Mouse (Mus musculus): ENCODE measurements around the gene Snx20. TPM values are rescaled to one million over a fixed set of nuclear protein-coding genes. Genes with fewer than 3 reads are reported as not detected.

The Snx20 gene
- total RNA-seq, 1 experiment: 1.4 TPM

DNA sequence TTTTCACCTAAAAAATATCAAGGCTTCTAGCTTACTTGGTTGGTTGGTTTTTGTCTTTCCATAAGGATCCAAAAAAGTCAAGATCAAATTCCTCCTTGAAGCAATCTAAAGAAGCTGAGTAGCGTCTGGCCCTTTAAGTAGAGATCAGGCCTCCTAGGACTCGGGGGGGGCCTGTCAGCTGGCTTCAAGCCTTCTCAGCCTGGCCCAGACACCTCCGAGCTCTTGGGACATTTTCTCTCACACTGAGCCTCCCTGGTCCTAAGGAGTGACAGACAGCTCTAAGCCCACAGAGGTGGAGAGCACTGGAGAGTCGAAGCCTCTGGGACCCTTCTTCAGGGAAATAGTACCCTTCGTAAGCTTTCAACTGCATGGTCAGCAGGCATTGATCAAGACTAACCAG is 37.4 kb downstream of the Snx20 start:
- Histone ChIP-seq H3K4me1 (ENCODE audit: control insufficient read depth in 2 of 2, insufficient read depth in 2 of 2, low read length in 2 of 2, poor library complexity in 1 of 2) (no peaks in the 10 kb centered on the region), H3K9ac (ENCODE audit: insufficient read depth, low read depth, low read length, poor library complexity, severe bottlenecking) (no peak overlapping the region), H3K9me3 (ENCODE audit: control insufficient read depth, insufficient read depth, low read depth, low read length) (no peaks in the 10 kb centered on the region), H3K4me3 (ENCODE audit: insufficient read depth in 1 of 2, low read depth in 1 of 2, low read length in 2 of 2, poor library complexity in 1 of 2, severe bottlenecking in 1 of 2) (no peak overlapping the region), H3K27ac (ENCODE audit: insufficient read depth, low read depth, low read length, poor library complexity, severe bottlenecking) (no peak overlapping the region), H3K36me3 (ENCODE audit: control insufficient read depth, insufficient read depth, low read length, poor library complexity, severe bottlenecking) (no peaks in the 10 kb centered on the region)
- in situ Hi-C loops (cut with MboI; ENCODE audit: low sequenced_read_pairs in 2 of 2, unreplicated experiment in 2 of 2): no loop called here
- no peak for DNase-seq (ENCODE audit: low read depth, low spot score)
- TF ChIP-seq ZNF384 (IDR thresholded peaks at IDR 0.05; ENCODE audit: low read depth, low read length) (no peak), HCFC1 (IDR thresholded peaks at IDR 0.05; ENCODE audit: borderline replicate concordance, insufficient read depth, low read length) (no peak), MAFK (IDR thresholded peaks at IDR 0.05; ENCODE audit: insufficient read depth, low read depth, low read length) (no peak), ZC3H11A (IDR thresholded peaks at IDR 0.05; ENCODE audit: borderline replicate concordance, low read depth, low read length) (no peak), CHD2 (IDR thresholded peaks at IDR 0.05; ENCODE audit: low read depth, low read length) (no peak)

DNA sequence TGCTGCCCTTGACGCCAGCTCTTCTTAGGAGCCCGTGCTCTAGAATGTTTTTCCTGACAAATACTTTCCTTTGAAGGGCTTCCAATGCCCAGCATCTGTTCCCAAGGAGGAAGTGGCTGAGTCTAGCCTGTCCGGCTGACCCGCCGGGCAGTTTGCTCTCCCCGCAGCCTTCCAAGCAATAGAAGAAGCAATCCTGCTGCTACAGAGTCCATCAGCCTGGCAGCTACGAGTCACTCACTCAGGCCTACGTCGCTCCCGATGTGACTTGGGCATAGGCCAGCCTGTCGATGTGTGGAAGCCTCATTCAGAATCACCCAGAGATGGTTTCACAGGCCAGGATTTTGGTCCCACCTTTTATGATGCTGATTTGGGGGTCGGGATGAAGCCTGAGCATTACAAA is 39.9 kb downstream of the Snx20 start:
- no peak for DNase-seq (ENCODE audit: low read depth, low spot score)
- Histone ChIP-seq H3K4me3 (ENCODE audit: insufficient read depth in 1 of 2, low read depth in 1 of 2, low read length in 2 of 2, poor library complexity in 1 of 2, severe bottlenecking in 1 of 2) (no peak overlapping the region), H3K9ac (ENCODE audit: insufficient read depth, low read depth, low read length, poor library complexity, severe bottlenecking) (no peak overlapping the region), H3K9me3 (ENCODE audit: control insufficient read depth, insufficient read depth, low read depth, low read length) (no peaks in the 10 kb centered on the region), H3K27ac (ENCODE audit: insufficient read depth, low read depth, low read length, poor library complexity, severe bottlenecking) (no peak overlapping the region), H3K4me1 (ENCODE audit: control insufficient read depth in 2 of 2, insufficient read depth in 2 of 2, low read length in 2 of 2, poor library complexity in 1 of 2) (no peaks in the 10 kb centered on the region), H3K36me3 (ENCODE audit: control insufficient read depth, insufficient read depth, low read length, poor library complexity, severe bottlenecking) (no peaks in the 10 kb centered on the region)
- in situ Hi-C loops (cut with MboI; ENCODE audit: low sequenced_read_pairs in 2 of 2, unreplicated experiment in 2 of 2): no loop called here
- TF ChIP-seq ZC3H11A (IDR thresholded peaks at IDR 0.05; ENCODE audit: borderline replicate concordance, low read depth, low read length): no peak
- TF ChIP-seq ZNF384 (IDR thresholded peaks at IDR 0.05; ENCODE audit: low read depth, low read length): no peak
- no peak for TF ChIP-seq HCFC1 (IDR thresholded peaks at IDR 0.05; ENCODE audit: borderline replicate concordance, insufficient read depth, low read length)
- no peak for TF ChIP-seq MAFK (IDR thresholded peaks at IDR 0.05; ENCODE audit: insufficient read depth, low read depth, low read length)
- TF ChIP-seq CHD2 (IDR thresholded peaks at IDR 0.05; ENCODE audit: low read depth, low read length): no peak

DNA sequence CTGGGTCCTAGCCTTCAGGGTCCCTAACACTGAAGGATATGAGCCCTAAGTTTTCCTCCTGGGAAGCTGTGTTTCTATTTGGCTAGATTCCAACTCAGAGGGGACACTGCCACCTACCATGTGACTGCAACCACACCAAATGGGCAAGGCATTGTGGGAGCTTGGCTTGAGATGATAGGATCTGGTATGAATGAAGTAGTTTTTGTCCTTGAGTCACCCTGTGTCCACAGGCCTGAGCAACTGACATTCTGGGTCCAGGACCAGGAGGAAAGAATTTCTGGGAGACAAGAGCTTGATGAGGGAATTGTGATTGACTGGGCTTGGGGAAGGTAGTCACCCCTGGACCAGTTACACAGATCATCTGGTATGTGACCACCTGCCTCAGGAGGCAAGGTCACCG is 42.0 kb downstream of the Snx20 start:
- Histone ChIP-seq H3K4me1 (ENCODE audit: control insufficient read depth in 2 of 2, insufficient read depth in 2 of 2, low read length in 2 of 2, poor library complexity in 1 of 2) (no peaks in the 10 kb centered on the region), H3K27ac (ENCODE audit: insufficient read depth, low read depth, low read length, poor library complexity, severe bottlenecking) (no peak overlapping the region), H3K36me3 (ENCODE audit: control insufficient read depth, insufficient read depth, low read length, poor library complexity, severe bottlenecking) (no peaks in the 10 kb centered on the region), H3K9ac (ENCODE audit: insufficient read depth, low read depth, low read length, poor library complexity, severe bottlenecking) (no peak overlapping the region), H3K9me3 (ENCODE audit: control insufficient read depth, insufficient read depth, low read depth, low read length) (no peaks in the 10 kb centered on the region), H3K4me3 (ENCODE audit: insufficient read depth in 1 of 2, low read depth in 1 of 2, low read length in 2 of 2, poor library complexity in 1 of 2, severe bottlenecking in 1 of 2) (no peak overlapping the region)
- in situ Hi-C loops (cut with MboI; ENCODE audit: low sequenced_read_pairs in 2 of 2, unreplicated experiment in 2 of 2): no loop called here
- TF ChIP-seq CHD2 (IDR thresholded peaks at IDR 0.05; ENCODE audit: low read depth, low read length): no peak
- TF ChIP-seq ZC3H11A (IDR thresholded peaks at IDR 0.05; ENCODE audit: borderline replicate concordance, low read depth, low read length): no peak
- TF ChIP-seq ZNF384 (IDR thresholded peaks at IDR 0.05; ENCODE audit: low read depth, low read length): no peak
- no peak for TF ChIP-seq HCFC1 (IDR thresholded peaks at IDR 0.05; ENCODE audit: borderline replicate concordance, insufficient read depth, low read length)
- TF ChIP-seq MAFK (IDR thresholded peaks at IDR 0.05; ENCODE audit: insufficient read depth, low read depth, low read length): no peak
- no peak for DNase-seq (ENCODE audit: low read depth, low spot score)

DNA sequence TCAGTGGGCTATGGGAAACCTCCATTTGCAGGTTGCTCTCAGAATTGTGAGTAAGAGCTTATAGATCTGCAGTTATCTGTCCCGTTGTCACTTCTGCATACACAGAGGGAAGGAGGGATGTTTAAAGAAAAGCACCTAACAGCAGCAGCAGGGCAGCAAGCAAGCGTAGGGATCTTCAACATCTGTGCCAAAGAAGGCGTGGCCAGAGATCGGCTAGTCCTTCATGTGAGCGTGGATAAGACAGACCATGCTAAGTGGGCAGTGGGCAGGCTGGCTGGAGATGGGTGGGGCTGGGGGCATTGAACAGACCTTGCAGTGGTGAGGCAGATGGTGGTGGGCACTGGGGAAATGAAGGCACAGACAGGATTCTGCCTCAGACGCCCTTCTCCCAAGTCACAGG is 45.7 kb downstream of the Snx20 start:
- DNase-seq (ENCODE audit: low read depth, low spot score): no peak
- no peaks in the 10 kb centered on the region for H3K4me1 ChIP-seq (ENCODE audit: control insufficient read depth in 2 of 2, insufficient read depth in 2 of 2, low read length in 2 of 2, poor library complexity in 1 of 2)
- H3K9me3 ChIP-seq (ENCODE audit: control insufficient read depth, insufficient read depth, low read depth, low read length): no peaks in the 10 kb centered on the region
- no peak for TF ChIP-seq ZC3H11A (IDR thresholded peaks at IDR 0.05; ENCODE audit: borderline replicate concordance, low read depth, low read length)
- TF ChIP-seq CHD2 (IDR thresholded peaks at IDR 0.05; ENCODE audit: low read depth, low read length): no peak
- TF ChIP-seq ZNF384 (IDR thresholded peaks at IDR 0.05; ENCODE audit: low read depth, low read length): no peak
- TF ChIP-seq MAFK (IDR thresholded peaks at IDR 0.05; ENCODE audit: insufficient read depth, low read depth, low read length): no peak
- no peak for TF ChIP-seq HCFC1 (IDR thresholded peaks at IDR 0.05; ENCODE audit: borderline replicate concordance, insufficient read depth, low read length)
- no peak overlapping the region for H3K27ac ChIP-seq (ENCODE audit: insufficient read depth, low read depth, low read length, poor library complexity, severe bottlenecking)
- in situ Hi-C loops (cut with MboI; ENCODE audit: low sequenced_read_pairs in 2 of 2, unreplicated experiment in 2 of 2): no loop called here
- H3K36me3 ChIP-seq (ENCODE audit: control insufficient read depth, insufficient read depth, low read length, poor library complexity, severe bottlenecking): no peaks in the 10 kb centered on the region
- H3K4me3 ChIP-seq (ENCODE audit: insufficient read depth in 1 of 2, low read depth in 1 of 2, low read length in 2 of 2, poor library complexity in 1 of 2, severe bottlenecking in 1 of 2): no peak overlapping the region
- H3K9ac ChIP-seq (ENCODE audit: insufficient read depth, low read depth, low read length, poor library complexity, severe bottlenecking): no peak overlapping the region

All from ES-E14 (cell line).